Mouse (Mus musculus): ENCODE results near the gene Hnf4a.

DNA sequence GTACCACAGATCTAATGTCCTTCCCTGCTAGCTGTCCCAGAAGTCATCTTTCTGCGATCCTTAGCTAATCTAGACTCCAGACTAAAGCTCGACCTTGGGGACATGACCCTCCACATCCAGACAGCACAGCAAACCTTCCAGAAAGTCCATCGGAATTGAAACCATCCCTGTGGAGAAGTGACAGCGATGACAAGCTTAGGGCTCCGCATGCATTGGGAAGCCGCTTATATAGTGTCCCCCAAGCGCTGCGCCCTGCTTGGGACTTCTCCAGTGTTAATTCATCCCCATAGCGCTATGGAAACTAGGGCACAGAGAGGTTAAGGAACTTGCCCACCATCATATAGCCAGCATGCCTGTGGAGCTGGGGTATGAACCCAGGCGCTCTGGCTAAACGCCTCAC, 43.8 kb upstream of the Hnf4a start:
- no peak for TF ChIP-seq CHD2 (IDR thresholded peaks at IDR 0.05; ENCODE audit: low read length)
- TF ChIP-seq CTCF (conservative IDR thresholded peaks at IDR 0.05 in 1 of 2, IDR thresholded peaks at IDR 0.05 in 1 of 2; ENCODE audit: low read depth in 2 of 2, low read length in 2 of 2): no peak
- no peak for TF ChIP-seq MAX (IDR thresholded peaks at IDR 0.05; ENCODE audit: low read length)
- no peak for TF ChIP-seq USF1 (IDR thresholded peaks at IDR 0.05; ENCODE audit: low read depth, low read length)
- TF ChIP-seq IRF4 (IDR thresholded peaks at IDR 0.05; ENCODE audit: low read depth, low read length): no peak
